Mouse (Mus musculus) adrenal gland, adult 18-20 months (tissue): Measurements from ENCODE around the gene Lrrc23. TPM values are rescaled to one million over a fixed set of nuclear protein-coding genes. Genes with fewer than 3 reads are reported as not detected.

Experiments used
- DNase-seq, 2 experiments: peaks; one replicate each; pipeline ENCODE4 v3.0.0; 2021 to 2022; ENCODE audit warnings: low spot score in 2 of 2
- total RNA-seq, 2 experiments: library from RNA; stranded (reverse); gene quantifications; 1 replicate in 1 of 2; 2 replicates in 1 of 2; pipeline ENCODE4 v1.2.3; 2021

The Lrrc23 gene
- total RNA-seq, 2 experiments from 2014 or later, result 0.90 TPM; not detected in 1

DNA sequence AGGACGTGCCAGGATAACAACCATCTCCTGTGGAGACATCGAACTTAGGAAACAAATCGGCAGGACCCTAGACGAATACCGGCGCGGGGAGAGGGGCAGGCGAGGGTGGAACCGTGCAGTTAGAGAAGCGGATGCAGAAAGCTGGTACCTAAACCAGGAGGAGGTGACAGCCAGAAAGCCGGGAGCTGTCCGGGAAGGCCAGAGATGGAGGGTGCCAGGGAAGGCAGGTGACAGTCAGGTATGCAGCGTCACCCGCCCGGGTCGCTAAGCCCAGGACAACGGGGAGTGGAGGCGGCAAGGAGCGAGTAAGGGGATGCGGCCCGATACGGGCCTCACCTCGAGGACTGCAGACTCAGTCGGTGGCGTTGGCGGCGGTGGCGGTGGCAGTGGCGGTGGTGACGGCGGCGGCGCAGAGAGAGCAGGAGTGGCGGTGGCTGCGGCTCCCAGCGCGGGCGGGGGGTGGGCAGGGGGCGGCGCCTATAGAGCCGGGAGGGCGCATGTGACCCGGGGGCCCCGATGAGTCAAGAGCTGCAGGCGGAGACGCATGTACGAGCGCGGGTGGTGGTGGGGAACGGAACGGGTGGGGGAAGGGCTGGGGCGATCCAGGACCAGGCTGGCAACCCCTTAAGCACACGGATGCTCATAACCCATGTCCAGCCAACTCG, 10.3 kb downstream of the Lrrc23 start, which contains the start of gene Eno2:
Gene Eno2 (minus strand): TSS at position 573 of the 665 bp plus-strand sequence.
- DNase-seq, result peak; percentile 40 to 52

DNA sequence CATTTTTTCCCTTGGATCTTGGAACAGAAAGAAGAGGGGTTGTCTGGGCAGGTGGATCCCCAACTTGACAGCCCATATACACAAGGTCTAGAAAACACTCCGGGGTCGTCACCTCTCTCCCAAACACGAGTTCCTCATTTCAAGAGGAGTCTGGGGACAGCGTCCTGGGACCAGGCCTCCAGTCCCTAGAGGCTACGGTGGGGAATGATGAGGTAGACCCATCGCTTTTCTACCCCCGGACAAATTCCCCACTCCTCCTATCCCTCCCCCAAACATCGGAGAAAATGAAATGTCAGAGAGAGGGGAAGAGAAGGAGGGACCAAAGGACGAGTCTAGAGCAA, 10.9 kb downstream of the Lrrc23 start:
- DNase-seq, result no peak

DNA sequence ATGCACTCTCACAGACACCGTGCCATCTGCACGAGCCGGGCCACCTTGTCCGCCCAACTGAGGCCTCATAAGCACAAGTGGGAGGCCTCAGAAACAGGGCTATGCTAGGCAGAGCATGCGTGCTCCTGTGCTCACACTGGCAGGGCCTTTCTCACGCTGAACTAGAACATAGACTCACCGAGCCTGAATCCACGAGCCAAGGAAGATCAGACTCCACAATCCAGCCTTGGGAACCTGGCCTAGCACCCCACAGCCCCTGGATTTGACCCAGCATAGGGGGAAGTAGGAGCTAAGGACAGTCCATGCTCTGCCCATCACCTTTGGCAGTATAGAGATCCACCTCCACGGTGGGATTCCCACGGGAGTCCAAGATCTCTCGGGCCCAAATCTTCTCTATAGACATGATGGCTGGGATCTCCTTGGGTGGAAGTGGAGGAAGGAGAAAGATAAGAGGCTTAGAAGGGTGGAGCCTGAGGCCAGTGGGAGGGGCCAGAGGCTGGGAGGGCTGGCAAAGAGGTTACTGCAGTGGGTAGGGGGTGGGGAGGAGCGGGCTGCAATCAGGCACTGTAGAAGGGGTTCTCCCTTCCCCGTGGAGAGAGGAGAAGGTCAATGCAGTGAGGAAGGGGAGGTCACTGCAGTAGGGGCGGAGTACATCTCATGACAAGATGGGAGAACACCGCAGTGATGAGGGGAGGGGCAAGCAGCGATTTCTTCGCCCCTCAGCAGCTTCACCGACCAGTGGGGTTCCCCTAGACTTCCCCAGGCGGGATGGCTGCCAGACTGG, 11.4 kb downstream of the Lrrc23 start:
- DNase-seq, result no peak

DNA sequence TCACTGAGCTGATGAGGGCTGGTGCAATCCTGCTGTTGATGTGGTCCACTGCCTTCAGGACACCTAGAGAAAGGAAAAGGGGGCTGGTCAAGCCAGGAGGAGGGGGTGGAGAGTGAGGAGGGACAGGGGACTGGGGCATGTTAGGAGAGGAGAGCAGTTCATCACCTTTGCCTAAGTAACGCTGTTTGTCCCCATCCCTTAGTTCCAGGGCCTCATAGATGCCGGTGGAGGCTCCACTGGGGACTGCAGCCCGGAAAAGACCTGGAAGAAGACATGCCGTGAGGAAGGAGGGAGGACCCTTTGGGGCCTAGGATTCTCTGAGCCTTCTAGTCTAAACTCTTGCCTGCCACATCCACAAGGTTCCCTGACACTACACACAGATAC, 12.0 kb downstream of the Lrrc23 start:
- no peak for DNase-seq

DNA sequence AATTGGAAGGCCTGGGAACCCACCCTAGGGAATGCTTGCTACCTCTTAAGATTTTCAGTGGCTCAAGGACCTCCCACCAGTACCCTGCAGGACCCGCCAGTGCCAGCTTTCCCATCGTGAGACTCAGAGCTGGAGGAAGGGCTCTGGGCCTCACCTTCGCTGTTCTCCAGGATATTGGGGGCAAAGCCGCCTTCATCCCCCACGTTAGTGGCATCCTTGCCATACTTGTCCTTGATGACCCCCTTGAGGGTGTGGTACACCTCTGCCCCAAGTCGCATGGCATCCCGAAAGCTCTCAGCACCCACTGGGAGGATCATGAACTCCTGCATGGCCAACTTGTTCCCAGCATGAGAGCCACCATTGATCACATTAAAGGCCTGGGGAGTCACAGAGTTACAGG, 13.6 kb downstream of the Lrrc23 start:
- DNase-seq, result no peak

DNA sequence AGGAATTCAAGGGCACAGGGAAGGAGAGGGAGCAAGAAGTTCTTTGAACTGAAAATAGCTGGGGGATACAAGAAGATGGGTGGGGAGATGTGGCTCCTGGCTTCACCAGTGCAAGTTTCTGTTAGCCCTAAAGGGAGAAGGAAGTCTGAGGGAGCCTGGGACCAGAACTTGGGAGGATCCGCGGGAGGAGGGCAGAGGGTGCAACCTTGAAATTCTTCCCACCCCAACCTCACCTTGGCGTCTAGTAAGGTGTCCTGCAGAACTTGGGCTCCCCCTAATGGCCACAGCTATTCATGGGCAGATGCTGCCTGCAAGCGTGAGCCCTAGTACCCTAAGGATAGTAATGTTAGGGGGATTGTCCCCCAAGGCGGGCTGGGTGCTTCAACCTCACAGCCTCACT, 20.3 kb downstream of the Lrrc23 start:
- peak; percentile 80 to 85 for DNase-seq

DNA sequence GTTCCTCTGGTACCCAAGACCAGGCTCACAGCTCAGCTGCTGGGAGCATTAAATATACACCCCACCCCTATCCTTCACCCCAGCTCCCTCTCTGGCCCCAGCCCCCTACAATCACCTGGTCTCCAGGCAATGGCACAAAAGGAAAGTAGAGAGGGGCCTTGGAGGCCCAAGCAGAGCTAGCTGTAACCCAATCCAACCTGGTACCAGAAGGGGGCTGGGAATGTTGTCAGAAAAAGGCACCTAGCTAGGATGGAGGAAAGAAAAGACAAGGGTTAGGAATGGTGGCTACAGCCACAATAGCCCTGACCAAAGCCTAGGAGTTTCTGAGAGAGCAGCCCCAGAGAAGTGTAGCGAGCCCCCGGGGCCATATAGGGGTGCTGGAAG, 20.7 kb downstream of the Lrrc23 start:
- DNase-seq, result no peak

DNA sequence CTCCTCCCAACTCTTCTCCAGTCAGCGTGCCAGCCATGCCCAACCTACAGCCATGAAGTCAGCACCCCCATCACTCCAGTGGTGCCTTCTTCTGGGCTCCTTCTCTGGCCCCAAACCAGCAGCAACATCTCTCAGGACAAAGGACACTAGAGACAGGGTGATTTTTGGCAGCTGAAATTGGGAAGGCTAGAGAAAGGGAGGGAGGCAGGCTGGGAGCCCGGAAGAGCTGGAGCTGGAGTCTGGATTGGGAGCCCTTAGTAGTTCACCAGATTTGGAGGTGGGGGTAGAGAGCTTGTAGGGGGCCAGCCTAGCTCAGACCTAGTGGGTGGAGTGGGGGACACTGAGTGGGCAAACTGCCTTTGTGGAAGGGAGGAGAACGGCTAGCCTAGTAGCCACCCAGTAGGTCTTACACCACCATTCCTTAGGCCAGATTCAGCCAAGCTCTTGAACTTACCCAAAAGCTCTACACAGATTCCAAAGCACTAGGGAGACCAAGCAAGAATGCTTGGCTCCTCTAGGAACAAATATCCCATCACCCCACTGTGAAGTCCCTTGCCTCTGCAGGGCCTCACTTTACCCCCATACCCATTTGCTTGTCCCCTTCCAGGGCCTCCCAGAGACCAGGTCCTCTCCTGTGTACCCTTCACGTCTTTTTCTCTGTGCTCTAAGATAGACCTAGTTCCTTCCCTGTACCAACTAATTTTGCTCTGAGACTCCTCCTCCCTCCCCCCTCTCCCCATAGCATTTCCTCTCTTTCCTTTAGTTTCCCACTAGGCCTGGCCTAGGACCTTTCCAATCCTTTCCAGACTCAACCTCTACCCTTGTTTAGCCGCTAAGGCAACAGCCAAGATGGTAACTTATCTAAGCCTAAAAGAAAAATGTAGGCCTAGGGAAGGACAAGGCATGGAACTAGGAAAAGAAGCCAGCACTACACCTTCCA, 21.3 kb downstream of the Lrrc23 start:
- DNase-seq, result peak; percentile 15 to 41

DNA sequence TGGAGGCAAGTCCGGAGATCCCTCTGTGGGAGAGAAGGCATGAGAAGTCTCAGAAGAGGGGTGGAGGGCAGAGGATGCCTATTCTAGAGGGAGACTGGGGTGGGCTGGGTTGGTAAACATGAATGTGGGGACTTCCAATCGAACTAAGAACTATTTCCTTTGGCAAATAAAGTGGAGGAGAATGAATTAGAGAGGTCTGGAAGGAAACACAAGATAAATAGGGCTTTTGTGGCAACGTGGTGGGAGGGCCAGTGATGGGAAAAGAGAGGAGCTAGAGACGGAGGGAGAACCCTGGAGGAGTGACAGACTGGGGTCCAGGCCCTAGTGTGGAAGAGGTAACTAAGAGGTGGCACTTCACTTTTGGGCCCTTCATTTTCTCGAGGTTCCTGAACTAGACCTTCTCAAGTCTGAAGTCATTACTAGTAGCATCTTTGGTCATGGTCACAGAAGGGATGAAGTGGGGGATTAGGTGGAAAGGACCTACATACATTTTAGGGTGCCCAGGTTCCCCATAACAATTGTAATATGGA, 22.1 kb downstream of the Lrrc23 start:
- DNase-seq, result no peak

DNA sequence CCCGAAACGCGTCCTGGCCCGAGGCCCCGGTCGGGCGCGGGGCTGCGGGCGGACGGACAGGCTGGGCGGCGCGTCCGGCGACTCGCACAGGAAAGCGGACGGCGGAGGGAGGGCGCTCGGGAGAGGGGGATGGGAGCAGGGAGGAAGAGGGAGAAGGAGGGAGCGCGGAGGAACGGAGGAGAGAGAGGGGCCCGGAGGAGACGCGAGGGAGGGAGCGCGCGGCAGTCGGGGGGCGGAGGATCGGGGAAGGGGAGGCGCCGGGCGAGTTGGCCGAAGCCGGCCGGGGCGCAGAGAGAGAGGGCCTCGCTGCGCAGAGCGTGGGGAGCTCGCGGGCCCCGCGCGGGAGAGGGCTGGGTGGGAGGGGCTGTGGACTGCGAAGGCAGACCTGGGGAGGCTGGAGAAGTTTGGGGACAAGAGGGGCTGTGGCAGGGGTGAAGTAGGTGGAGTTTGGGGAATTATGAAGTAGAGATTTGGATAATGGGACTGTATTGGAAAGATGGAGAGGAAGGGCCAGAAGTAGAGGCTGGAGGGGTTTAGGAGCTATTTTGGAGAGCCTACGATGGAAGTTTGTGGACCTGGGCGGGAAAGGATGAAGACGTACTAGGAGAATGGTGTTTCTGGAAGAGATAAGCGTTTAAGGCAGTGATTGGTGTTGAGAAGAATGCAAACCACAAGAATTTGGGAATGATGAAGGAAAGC, 22.7 kb downstream of the Lrrc23 start:
- DNase-seq, result peak; percentile 80 to 85

DNA sequence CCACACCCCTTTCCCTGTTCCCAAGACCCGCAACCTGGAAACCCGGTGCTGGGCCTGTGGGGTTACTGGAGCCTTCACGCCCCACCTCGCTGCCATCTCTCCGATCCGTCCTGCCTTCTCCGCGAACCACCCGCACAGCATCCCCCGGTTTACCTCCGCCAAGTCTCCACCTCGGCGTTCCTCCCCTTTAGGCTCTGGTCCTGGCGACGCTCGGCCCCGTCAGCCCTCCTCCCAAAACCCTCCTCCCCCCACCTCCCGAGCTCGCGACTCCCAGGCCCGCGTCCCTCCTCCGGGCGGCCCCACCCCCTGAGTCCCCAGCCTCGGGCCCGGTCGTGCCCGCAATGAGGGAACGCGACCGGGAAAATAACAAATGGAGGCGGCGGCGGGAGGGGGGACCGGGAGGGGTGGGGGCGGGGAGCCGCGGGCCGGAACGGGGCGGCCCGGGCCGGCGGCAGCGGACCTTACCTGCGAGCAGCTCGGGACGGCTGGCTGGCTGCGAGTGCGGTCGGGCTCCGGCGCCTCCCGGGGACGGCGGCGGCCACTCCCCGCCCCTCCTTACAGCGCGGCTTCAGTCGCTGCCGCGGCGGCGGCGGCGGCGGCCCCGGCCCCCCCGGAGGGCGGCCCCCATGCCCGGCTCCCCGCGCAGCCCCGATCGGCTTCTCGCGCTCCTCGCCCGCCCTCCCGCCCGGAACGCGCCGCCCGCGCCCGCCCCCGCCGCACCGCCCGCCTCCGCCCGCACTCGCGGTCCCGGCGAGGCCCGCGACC, 23.5 kb downstream of the Lrrc23 start, which contains the start of the genes Gm45234 and Atn1:
Gene Gm45234 (minus strand): TSS at position 191 of the 765 bp plus-strand sequence.
Gene Atn1 (minus strand): TSS at position 694 of the 765 bp plus-strand sequence.
- DNase-seq, result peak; percentile 72 to 73

DNA sequence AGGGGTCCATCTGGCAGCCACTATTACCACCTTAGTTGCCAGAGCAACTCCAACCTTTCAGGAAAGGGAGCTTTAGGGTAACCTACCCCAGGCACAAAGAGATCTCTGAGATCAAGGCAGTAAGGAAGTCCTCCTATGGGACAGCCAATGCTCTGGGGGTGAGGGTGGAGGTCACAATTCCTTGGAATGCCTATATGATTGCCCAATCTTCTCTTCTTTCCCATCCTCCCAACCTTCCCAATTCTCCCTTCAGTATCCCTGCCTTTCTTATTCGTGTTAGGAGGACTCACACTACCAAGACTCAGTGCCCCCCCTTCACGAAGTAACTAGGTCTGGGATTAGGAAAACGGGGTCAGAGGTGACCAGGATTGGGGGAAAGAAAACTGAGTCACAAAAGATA, 24.2 kb downstream of the Lrrc23 start:
- no peak for DNase-seq

DNA sequence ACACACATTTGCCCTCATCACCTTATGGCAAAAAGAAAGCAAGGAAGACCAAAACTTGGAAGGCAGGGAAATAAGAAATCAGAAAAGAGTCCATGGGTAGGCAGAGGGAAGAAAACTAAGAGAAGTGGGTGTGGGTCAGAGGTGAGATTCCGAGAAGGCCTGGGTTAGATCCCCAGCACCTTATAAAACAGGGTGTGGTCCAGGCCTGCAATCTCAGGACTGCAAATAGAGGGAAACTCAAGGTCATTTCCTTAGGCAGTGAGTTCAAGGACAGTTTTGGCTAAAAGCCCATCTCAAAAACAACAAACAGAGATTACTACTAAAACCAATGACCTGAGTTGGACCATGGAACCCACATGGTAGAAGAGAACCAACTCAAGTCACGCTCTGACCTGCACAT, 25.7 kb downstream of the Lrrc23 start:
- DNase-seq, result no peak

DNA sequence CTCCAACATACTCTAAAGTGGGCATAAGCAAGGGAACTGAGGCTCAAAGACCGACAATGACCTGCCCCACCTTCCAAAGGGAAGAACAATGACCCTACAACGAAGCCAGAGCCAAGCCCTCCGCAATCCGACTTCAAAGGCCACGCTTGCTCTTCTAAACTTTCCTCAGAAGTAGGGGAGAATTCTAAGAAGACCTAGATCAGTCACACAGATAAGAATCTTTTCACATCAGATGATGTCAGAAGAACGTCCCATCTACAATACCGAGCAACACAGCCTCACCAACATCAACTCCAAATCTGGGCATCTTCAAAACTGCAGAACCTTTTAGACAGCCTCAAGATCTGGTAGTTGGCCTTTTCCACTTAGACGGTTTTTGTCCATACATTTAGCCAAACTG, 29.1 kb downstream of the Lrrc23 start:
- no peak for DNase-seq

DNA sequence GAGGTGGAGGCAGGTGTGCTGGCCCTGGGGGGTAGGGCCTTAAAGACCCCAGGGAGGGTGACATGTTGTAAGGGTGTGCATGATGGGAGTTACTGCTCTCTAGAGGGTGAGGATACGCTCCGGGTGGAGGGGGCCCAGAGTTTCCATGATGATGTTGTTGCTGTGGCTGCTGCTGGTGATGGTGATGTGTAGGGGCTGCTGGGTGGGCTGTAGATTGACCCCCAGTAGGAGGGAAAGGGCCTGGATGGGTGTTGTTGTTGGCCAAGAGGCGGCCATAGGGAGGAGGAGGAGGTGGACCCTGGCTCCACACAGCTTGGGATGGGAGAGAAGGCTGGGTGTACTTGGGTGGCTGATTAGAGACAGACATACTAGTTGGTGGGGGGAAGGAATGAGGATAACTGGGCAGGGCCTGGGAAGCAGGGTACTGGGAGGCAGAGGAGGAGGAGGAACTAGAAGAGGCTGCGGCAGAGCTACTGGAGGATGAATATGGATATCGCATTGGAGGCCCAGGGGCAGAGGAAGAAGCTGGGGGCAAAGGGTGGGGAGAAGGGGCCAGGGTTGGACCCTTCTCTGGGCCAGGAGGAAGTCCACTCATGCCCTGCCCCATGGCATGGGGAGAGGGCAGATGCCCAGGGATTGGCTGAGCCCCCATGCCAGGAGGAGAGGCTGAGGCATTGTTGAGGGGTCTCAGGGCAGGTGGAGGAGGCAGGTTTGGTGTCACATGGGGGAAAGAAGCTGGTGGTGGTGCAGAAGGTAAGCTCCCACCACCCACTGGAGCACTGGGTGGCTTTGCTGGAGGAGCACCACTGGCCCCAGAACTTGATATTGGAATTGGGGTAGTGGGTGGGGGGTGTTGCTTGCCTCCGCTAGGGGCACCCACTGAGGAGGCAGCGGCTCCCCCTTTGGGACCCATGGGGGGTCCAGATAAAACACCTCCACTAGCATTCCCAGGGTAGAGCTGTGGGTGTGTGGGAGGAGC, 32.6 kb downstream of the Lrrc23 start:
- DNase-seq, result no peak

DNA sequence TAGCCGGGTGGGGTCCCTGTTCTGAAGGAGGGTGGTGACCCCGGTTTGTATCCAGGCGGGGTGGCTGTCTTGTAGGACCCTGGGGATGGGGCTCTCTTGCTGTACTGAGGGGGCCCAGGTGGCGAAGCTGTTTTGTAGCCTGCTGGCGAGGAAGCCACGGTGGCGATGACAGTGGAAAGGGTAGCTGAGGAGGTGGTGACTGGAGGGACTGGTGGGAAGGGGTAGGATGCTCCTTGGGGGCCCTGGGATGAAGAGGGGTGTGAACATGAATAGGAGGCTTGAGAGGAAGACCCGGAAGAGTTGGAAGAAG, 33.3 kb downstream of the Lrrc23 start:
- no peak for DNase-seq

DNA sequence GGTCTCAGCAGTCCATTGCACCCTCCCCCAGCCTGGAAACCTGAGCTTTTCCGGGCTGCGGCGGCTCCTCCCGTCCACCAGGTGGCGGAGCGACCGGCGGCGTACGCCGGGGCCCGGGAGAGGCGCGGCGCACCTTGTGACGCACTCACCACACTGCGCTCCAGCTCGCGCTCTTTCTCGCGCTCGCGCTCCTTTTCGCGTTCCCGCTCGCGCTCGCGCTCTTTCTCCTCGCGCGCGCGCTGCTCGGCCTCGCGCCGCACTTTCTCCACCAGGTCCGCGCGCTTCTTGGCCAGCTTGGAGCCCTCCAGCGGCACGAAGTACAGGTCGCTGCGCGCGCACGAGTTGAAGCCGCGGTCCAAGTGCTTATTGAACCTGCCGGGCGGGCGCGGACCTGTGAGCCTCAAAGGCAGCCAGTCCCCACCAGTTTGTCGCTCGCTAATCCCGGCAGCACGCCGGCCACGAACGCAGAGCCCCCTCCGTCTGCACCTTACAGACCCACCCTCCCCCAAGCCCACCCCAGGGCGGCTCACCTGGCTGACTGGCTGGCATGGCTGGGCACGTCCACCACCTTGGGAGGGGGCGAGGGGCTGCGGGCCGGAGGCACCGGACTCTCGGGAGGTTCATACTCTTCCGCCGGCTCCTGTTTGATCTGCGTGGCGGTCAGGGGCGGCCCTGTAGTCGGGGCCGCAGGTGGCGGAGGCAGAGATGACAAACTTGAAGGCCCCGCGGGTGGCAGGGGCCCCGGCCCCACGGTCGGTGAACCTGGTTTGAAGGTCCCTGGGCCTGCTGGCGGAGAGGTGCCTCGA, 33.8 kb downstream of the Lrrc23 start:
- peak; percentile 93 to 95 for DNase-seq

DNA sequence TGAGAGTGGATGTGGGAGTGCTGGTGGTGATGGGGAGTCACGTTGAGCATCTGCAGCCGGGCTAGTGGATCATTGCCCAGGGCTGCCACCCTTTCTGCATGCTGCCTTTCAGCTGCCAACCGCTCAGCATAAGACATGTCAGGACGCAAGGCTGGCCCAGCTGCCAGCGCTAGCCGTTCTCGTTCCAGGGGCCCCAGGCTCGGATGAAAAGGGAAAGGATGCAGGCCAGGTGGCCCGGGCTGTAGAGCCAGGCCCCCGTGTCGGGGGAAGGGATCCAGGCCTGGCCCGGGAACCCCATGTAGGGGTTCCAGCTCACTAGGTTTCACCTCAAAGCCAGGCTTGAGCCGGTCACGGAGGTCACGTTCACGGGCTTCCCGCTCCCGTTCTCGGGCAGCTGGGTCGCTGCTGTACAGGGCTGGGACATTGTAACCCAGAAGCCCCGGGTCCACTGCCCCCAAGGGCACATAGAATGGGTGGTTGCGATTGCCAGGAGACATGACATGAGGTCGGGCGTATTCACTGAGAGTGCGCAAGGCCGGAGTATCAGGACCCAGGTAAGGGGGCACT, 34.7 kb downstream of the Lrrc23 start:
- no peak for DNase-seq
